Mouse (Mus musculus) midbrain, embryonic 12.5 days (tissue): ENCODE measurements at regions not wholly inside any gene's neighbourhood (a gene's known extent, or its start where the extent isn't known, plus 50 kb on each side); places are given as distances from the start of the nearest gene placed in this dataset.

Experiments
- ATAC-seq: fragments of 200-750 bp; cut with Nextera tagmentation; 2 replicates; pipeline ENCODE4 v1.8.0; 2017; ENCODE audit warnings: low read depth, moderate TSS enrichment, moderate library complexity; ENCODE audit not compliant: low FRiP score
- H3K27ac ChIP-seq: fragments of 300-500 bp; sonication (generic); replicated peaks from 2 replicates; pipeline ENCODE4 v1.5.1; 2016; ENCODE audit warnings: mild to moderate bottlenecking
- H3K27me3 ChIP-seq: fragments of 300-500 bp; sonication (generic); 2 replicates; pipeline ENCODE4 v1.6.1; 2016; ENCODE audit warnings: mild to moderate bottlenecking
- H3K36me3 ChIP-seq: fragments of 300-500 bp; sonication (generic); 2 replicates; pipeline ENCODE4 v1.6.1; 2016
- H3K4me1 ChIP-seq: fragments of 300-500 bp; sonication (generic); 2 replicates; pipeline ENCODE4 v1.6.1; 2016
- H3K4me2 ChIP-seq: fragments of 300-500 bp; sonication (generic); replicated peaks from 2 replicates; pipeline ENCODE4 v1.6.1; 2016; ENCODE audit warnings: mild to moderate bottlenecking, moderate library complexity
- H3K4me3 ChIP-seq: fragments of 300-500 bp; sonication (generic); 2 replicates; pipeline ENCODE4 v1.5.1; 2016; ENCODE audit warnings: mild to moderate bottlenecking
- H3K9ac ChIP-seq: fragments of 300-500 bp; sonication (generic); replicated peaks from 2 replicates; pipeline ENCODE4 v1.6.1; 2016; ENCODE audit warnings: mild to moderate bottlenecking, moderate library complexity
- H3K9me3 ChIP-seq: fragments of 300-500 bp; sonication (generic); 2 replicates; pipeline ENCODE4 v1.6.1; 2016; ENCODE audit warnings: mild to moderate bottlenecking
- WGBS: fragments of 180-500 bp; shearing (Covaris S2); methylation state at CpG from one replicate; pipeline ENCODE4 v1.1.7; 2016; 5-methylcytosine and 5-hydroxymethylcytosine counted together

DNA sequence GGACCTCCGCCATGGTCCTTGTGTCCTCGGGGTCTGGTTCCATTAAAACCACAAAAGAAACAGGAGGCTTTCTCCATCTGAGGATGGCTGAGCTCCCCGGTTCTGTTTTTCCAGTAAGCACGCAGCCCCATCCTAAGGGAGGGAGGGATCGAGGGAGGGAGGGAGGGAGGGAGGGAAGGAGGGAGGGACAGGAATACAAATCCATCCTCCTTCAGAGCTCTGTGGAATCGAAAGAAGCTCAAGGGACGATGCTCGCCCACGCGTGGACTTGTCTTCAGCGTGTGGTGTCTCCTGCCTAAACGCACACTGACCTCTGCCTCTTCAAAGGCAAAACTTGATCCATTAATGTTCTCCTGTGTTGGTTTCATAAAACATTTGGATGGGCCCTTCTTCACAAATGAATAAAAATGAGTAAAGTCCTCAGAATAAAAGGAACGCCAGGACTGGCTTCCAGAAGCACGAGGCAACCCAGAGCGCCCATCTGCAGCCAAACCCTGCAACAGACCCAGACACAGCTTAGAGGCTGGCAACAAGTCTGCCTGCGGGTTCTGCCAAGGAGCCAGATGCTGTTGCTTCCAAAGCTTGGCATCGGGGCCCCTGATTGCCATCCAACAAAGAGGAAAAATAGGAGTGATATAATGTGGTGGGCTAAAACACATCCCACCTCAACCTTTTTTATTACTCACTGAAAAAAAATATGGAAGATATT, 131.0 kb downstream of the Zbtb18 start:
- H3K4me3 ChIP-seq, result no peak overlapping the region
- no peaks in the 10 kb centered on the region for H3K27me3 ChIP-seq
- H3K4me1 ChIP-seq, result no peaks in the 10 kb centered on the region
- no peak for ATAC-seq
- no peaks in the 10 kb centered on the region for H3K36me3 ChIP-seq
- no peak overlapping the region for H3K27ac ChIP-seq
- H3K9me3 ChIP-seq, result no peaks in the 10 kb centered on the region
- no peak overlapping the region for H3K4me2 ChIP-seq
- H3K9ac ChIP-seq, result no peak overlapping the region
- WGBS, result 86% methylated on average over 17 of the region's 17 CpGs

- no peaks in the 10 kb centered on the region for H3K4me1 ChIP-seq
- H3K4me3 ChIP-seq, result no peak overlapping the region
- 91% methylated on average over 4 of the region's 4 CpGs for WGBS
- ATAC-seq, result no peak
- H3K4me2 ChIP-seq, result no peak overlapping the region
- H3K27ac ChIP-seq, result no peak overlapping the region
- H3K9ac ChIP-seq, result no peak overlapping the region
- no peaks in the 10 kb centered on the region for H3K27me3 ChIP-seq
- no peaks in the 10 kb centered on the region for H3K9me3 ChIP-seq
- no peaks in the 10 kb centered on the region for H3K36me3 ChIP-seq
Observed at GRCm38 (mm10) chr1:177573781-177574180, 131.6 kb downstream of the Zbtb18 start.

GRCm38 (mm10) chr1:177574312-177574711, 132.2 kb downstream of the Zbtb18 start:
- H3K9ac ChIP-seq, result no peak overlapping the region
- WGBS, result 92% methylated on average over 7 of the region's 7 CpGs
- no peaks in the 10 kb centered on the region for H3K36me3 ChIP-seq
- no peak for ATAC-seq
- H3K9me3 ChIP-seq, result no peaks in the 10 kb centered on the region
- H3K27ac ChIP-seq, result no peak overlapping the region
- no peaks in the 10 kb centered on the region for H3K27me3 ChIP-seq
- no peaks in the 10 kb centered on the region for H3K4me1 ChIP-seq
- H3K4me3 ChIP-seq, result no peak overlapping the region
- H3K4me2 ChIP-seq, result no peak overlapping the region

DNA sequence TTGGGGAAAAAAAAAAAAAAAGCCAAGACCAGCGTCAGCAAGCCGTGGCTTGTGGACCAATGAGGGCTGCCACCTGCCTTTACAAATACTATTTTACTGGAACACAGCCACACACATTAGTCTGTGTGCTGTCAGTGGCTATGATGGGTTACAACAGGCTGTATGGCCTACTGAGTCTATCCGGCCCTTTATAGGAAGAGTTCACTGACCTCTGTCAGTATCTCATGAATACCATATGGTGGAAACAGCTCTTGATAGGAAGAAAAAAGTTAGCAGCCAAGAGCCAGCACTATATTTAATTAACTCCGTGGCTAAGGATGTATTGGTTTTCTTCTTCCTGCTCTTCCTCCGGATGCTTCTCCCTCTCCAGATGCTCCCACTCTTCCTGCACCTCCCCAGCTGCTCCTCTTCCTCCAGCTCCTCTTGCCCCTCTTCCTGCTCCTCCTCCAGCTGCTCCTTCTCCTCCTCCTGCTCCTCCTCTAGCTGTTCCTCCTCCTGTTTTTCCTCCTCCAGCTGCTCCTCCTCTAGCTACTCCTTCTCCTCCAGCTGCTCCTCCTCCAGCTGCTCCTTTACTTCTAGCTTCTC, 142.2 kb downstream of the Zbtb18 start:
- no peaks in the 10 kb centered on the region; the same call in 1 of the 2 replicates for H3K27me3 ChIP-seq
- no peak overlapping the region for H3K4me3 ChIP-seq
- H3K9ac ChIP-seq, result no peak overlapping the region
- no peak overlapping the region for H3K4me2 ChIP-seq
- no peak overlapping the region for H3K27ac ChIP-seq
- peaks cover 11% of the 10 kb centered on the region for H3K9me3 ChIP-seq
- no peak for ATAC-seq
- WGBS, result 77% methylated on average over 5 of the region's 5 CpGs
- peaks cover 4% of the 10 kb centered on the region; the same call in 1 of the 2 replicates for H3K36me3 ChIP-seq
- no peaks in the 10 kb centered on the region for H3K4me1 ChIP-seq

DNA sequence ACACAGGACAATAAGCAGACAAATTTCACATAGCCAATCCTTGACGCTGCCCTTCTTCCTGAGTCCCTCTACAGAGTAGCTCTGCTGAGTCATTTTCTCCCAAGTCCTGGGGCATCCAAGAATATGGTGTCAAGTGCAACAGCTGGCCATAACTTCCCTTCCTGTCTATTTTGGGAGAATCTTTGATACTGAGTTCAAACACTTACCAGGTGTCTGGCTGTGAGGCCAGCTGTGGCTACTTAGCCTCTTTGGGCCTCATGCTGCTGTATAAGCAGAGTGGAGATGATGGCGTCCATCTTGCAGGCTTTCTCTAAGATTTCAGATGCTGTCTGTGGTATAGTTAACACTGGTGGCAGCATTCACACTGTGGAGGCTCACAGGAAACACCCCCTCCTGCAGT, 143.2 kb downstream of the Zbtb18 start:
- Histone ChIP-seq H3K27me3 (no peaks in the 10 kb centered on the region; the same call in 1 of the 2 replicates), H3K4me3 (no peak overlapping the region), H3K9ac (no peak overlapping the region), H3K4me2 (no peak overlapping the region), H3K4me1 (no peaks in the 10 kb centered on the region), H3K9me3 (peaks cover 11% of the 10 kb centered on the region), H3K36me3 (peaks cover 4% of the 10 kb centered on the region; the same call in 1 of the 2 replicates), H3K27ac (no peak overlapping the region)
- ATAC-seq, result no peak
- WGBS, result 84% methylated on average over 2 of the region's 2 CpGs

GRCm38 (mm10) chr1:177589034-177589433, 140.6 kb upstream of the 1700016C15Rik start:
- Histone ChIP-seq H3K36me3 (no peaks in the 10 kb centered on the region), H3K9me3 (no peaks in the 10 kb centered on the region), H3K4me2 (no peak overlapping the region), H3K4me1 (no peaks in the 10 kb centered on the region), H3K27me3 (no peaks in the 10 kb centered on the region; the same call in 1 of the 2 replicates), H3K27ac (no peak overlapping the region), H3K9ac (no peak overlapping the region), H3K4me3 (no peak overlapping the region)
- ATAC-seq, result no peak
- WGBS, result 92% methylated on average over 7 of the region's 7 CpGs

DNA sequence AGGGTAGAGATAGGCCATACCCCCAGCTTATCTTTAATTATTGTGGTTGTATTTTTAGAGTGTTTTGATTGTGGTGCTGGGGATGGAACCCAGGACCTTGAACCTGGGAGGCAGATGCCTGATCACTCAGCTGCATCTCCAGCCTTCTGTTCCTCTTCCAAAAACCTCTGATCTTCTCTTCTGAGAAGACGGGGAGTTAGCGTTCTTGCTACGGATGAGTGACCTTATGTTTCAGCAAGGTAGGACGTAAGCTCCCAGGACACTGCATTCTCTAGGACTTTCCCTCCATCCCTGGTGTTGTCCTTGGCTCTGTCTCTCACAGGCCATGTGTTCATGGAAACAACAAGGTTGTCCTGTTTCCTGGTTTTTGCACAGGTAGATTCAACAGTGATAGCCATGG, 140.0 kb upstream of the 1700016C15Rik start:
- Histone ChIP-seq H3K4me2 (no peak overlapping the region), H3K36me3 (no peaks in the 10 kb centered on the region), H3K27ac (no peak overlapping the region), H3K9ac (no peak overlapping the region), H3K4me1 (no peaks in the 10 kb centered on the region), H3K9me3 (no peaks in the 10 kb centered on the region), H3K4me3 (no peak overlapping the region), H3K27me3 (no peaks in the 10 kb centered on the region; the same call in 1 of the 2 replicates)
- WGBS, result 83% methylated on average over 4 of the region's 4 CpGs
- no peak for ATAC-seq

- Histone ChIP-seq H3K4me2 (no peak overlapping the region), H3K27me3 (no peaks in the 10 kb centered on the region), H3K27ac (no peak overlapping the region), H3K9ac (no peak overlapping the region), H3K4me1 (no peaks in the 10 kb centered on the region), H3K9me3 (no peaks in the 10 kb centered on the region), H3K36me3 (no peaks in the 10 kb centered on the region), H3K4me3 (no peak overlapping the region)
- ATAC-seq, result no peak
- 93% methylated on average over 3 of the region's 3 CpGs for WGBS
Observed at GRCm38 (mm10) chr1:177591742-177592141, 137.9 kb upstream of the 1700016C15Rik start.

DNA sequence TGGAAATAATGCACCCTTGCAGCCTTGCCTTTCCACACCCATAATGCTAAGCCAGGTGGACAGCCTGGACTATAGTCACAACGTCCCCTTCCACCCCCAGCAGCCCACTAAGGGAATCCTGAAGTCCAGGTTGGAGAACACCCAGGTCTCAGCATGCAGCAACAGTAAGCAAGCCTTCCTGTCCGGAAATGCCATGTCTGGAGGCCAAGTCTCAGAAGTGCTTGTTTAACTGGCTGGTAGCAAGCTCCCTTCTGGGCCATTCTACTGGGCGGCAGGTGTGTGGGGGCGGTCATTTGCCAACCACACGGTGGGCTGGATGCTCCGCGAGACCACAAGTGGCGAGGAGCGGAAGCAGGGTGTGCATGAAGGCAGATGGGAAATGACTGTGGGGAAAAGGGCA, 137.3 kb upstream of the 1700016C15Rik start:
- Histone ChIP-seq H3K9ac (no peak overlapping the region), H3K4me1 (no peaks in the 10 kb centered on the region), H3K4me2 (no peak overlapping the region), H3K36me3 (no peaks in the 10 kb centered on the region), H3K4me3 (no peak overlapping the region), H3K27ac (no peak overlapping the region), H3K9me3 (no peaks in the 10 kb centered on the region), H3K27me3 (no peaks in the 10 kb centered on the region)
- WGBS, result 96% methylated on average over 9 of the region's 9 CpGs
- no peak for ATAC-seq

DNA sequence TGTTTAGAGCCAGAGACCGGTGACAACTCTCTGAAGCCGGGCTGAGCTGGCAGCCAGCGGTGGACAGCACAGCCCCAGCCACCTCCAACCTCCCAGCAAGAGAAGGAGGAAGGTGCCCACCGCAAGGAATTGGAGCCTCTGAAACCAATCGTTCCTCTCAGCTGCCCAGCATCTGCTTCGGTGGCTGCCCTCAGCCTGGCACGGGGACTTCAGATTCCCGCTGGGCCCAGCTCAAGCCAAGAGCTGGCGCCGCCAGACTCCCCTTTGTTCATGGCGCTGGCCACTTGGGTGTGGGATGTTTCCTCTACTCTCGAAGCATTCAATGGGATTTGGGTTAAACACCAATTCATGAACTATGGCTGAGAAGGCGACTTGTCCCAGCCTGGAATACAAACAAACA, 135.3 kb upstream of the 1700016C15Rik start:
- 88% methylated on average over 13 of the region's 13 CpGs for WGBS
- Histone ChIP-seq H3K9me3 (no peaks in the 10 kb centered on the region), H3K4me1 (no peaks in the 10 kb centered on the region), H3K27me3 (no peaks in the 10 kb centered on the region), H3K4me3 (no peak overlapping the region), H3K36me3 (no peaks in the 10 kb centered on the region), H3K9ac (no peak overlapping the region), H3K27ac (no peak overlapping the region), H3K4me2 (no peak overlapping the region)
- no peak for ATAC-seq

- ATAC-seq, result no peak
Observed at GRCm38 (mm10) chr1:177595326-177595914, 134.2 kb upstream of the 1700016C15Rik start.

DNA sequence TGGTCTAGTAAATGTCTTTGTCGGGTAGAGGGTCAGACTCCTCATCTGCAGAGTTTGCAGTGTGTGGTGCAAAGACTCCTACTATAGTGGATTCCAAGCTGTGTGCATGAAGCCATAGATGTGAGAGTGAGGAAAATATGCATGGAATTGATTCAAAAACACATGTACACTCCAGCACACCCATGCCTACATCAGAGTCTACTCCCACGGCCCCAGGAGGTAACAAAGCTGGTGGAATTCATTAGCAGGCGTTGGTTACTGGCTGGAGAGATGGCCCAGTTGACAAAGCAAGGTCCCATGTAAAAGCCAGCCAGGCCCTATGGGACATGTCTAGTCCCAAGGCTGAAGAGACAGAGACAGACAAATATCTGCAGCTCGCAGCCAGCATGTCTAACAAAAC, 132.6 kb upstream of the 1700016C15Rik start:
- H3K4me3 ChIP-seq, result no peak overlapping the region
- no peaks in the 10 kb centered on the region for H3K27me3 ChIP-seq
- WGBS, result 91% methylated on average over 4 of the region's 4 CpGs
- H3K9me3 ChIP-seq, result no peaks in the 10 kb centered on the region
- no peak overlapping the region for H3K27ac ChIP-seq
- no peaks in the 10 kb centered on the region for H3K4me1 ChIP-seq
- no peak overlapping the region for H3K9ac ChIP-seq
- no peak overlapping the region for H3K4me2 ChIP-seq
- no peak for ATAC-seq
- no peaks in the 10 kb centered on the region for H3K36me3 ChIP-seq

More at GRCm38 (mm10) chr1:177595326-177595914, 134.2 kb upstream of the 1700016C15Rik start:
- Histone ChIP-seq H3K9ac (no peak overlapping the region), H3K9me3 (no peaks in the 10 kb centered on the region), H3K4me1 (no peaks in the 10 kb centered on the region), H3K4me3 (no peak overlapping the region), H3K27ac (no peak overlapping the region), H3K4me2 (no peak overlapping the region), H3K36me3 (no peaks in the 10 kb centered on the region), H3K27me3 (no peaks in the 10 kb centered on the region)
- 79% methylated on average over 7 of the region's 7 CpGs for WGBS
